In genomic region chr10:116871329-116872015, GRCm38 (mm10) we compare ENCODE assay signal across 13 mouse cellular contexts. TPM values are rescaled to one million over a fixed set of nuclear protein-coding genes. Genes with fewer than 3 reads are reported as not detected.
DNase-seq lines count a peak whose midpoint lies in the region; ATAC-seq and TF ChIP-seq lines count a peak whose summit lies in the region.
"Had no signal": no experiment of that assay in that cellular context is flagged by ENCODE, and none has a peak within 500 bp of the region (broad histone marks: within the 10 kb centered on the region; RNA-seq: fewer than 3 reads in every experiment).

No protein-coding gene starts in this region.

- WGBS in liver, embryonic 12.5 days (ENCODE audit: insufficient replicate concordance) = 71% methylated on average over 12 of the region's 12 CpGs
- 87% methylated on average over 12 of the region's 12 CpGs for WGBS in embryonic facial prominence, embryonic 10.5 days

- no peak overlapping the region for H3K9ac ChIP-seq in liver, embryonic 12.5 days

- DNase-seq in heart, adult 11 months = peak; percentile 49
- DNase-seq in heart, postnatal 25 days (ENCODE audit: low spot score) = no peak
- peak; percentile 90 to 92 for DNase-seq in cerebellum, postnatal 10 days
- DNase-seq in layer of hippocampus, postnatal 14 days (ENCODE audit: low spot score in 2 of 2) = peak; percentile 52 to 87
- no peak for DNase-seq in adrenal gland, postnatal 14 days
- no peak for DNase-seq in embryonic facial prominence, embryonic 10.5 days (ENCODE audit: low spot score)
- DNase-seq: heart, postnatal 14 days; liver; thymus, adult 2 months had no signal

- no peak for TF ChIP-seq CTCF in E14TG2a.4 (conservative IDR thresholded peaks at IDR 0.05; ENCODE audit: low read length)

- 0 out of 2 replicates have a peak, but pooled peaks cover 5% of the 10 kb centered on the region for H3K9me3 ChIP-seq in E14TG2a.4 (ENCODE audit: low read length)
- no peaks in the 10 kb centered on the region for H3K9me3 ChIP-seq in liver, embryonic 12.5 days (replicated peaks)
- H3K9me3 ChIP-seq in embryonic facial prominence, embryonic 10.5 days = no peaks in the 10 kb centered on the region

- intact Hi-C loops in heart, postnatal 25 days (cut with DNase I) = no loop called here

- H3K4me3 ChIP-seq in E14TG2a.4 (replicated peaks; ENCODE audit: low read length) = peak overlapping the region; percentile 37; the same call in 1 of the 2 replicates
- H3K4me3 ChIP-seq in liver, embryonic 12.5 days = no peak overlapping the region
- H3K4me3 ChIP-seq in embryonic facial prominence, embryonic 10.5 days = no peak overlapping the region

- H3K4me2 ChIP-seq in liver, embryonic 12.5 days = no peak overlapping the region

- H3K4me1 ChIP-seq in E14TG2a.4 (replicated peaks; ENCODE audit: low read depth, low read length) = peaks cover 21% of the 10 kb centered on the region
- H3K4me1 ChIP-seq in liver, embryonic 12.5 days = no peaks in the 10 kb centered on the region
- no peaks in the 10 kb centered on the region for H3K4me1 ChIP-seq in embryonic facial prominence, embryonic 10.5 days

- H3K36me3 ChIP-seq in E14TG2a.4 (ENCODE audit: insufficient read depth, low read length) = no peaks in the 10 kb centered on the region
- no peaks in the 10 kb centered on the region for H3K36me3 ChIP-seq in liver, embryonic 12.5 days
- no peaks in the 10 kb centered on the region for H3K36me3 ChIP-seq in embryonic facial prominence, embryonic 10.5 days (replicated peaks)

- H3K27me3 ChIP-seq in E14TG2a.4 (ENCODE audit: insufficient read depth, low read length) = no peaks in the 10 kb centered on the region
- H3K27me3 ChIP-seq in liver, embryonic 12.5 days (replicated peaks) = no peaks in the 10 kb centered on the region
- H3K27me3 ChIP-seq in embryonic facial prominence, embryonic 10.5 days (replicated peaks; ENCODE audit: low read depth, poor library complexity, severe bottlenecking) = no peaks in the 10 kb centered on the region

- no peak overlapping the region for H3K27ac ChIP-seq in liver, embryonic 12.5 days
- H3K27ac ChIP-seq in embryonic facial prominence, embryonic 10.5 days (replicated peaks) = no peak overlapping the region

- no peak for ATAC-seq in liver, embryonic 12.5 days

RNA-seq across cellular contexts. Expression of gene Myrfl, which starts 25.2 kb away (rescaled TPM):
- total RNA-seq in heart, postnatal 25 days (2021) = 1 to 10 TPM in 1 of 2 experiments, under 1 TPM in 1; 0.81 to 1.1 TPM
- total RNA-seq in layer of hippocampus, postnatal 14 days (2021) = under 1 TPM; 0.36 to 0.44 TPM
- 0.05 TPM in 1 of 2 replicates, not detected in the other for polyA plus RNA-seq in liver, embryonic 12.5 days (2016; fragmentation: Nextera tagmentation; extraction: Ambion mirVana)
- total RNA-seq in adrenal gland, postnatal 14 days (2021) = not detected in 2 replicates
- polyA plus RNA-seq in embryonic facial prominence, embryonic 10.5 days (2016; fragmentation: Nextera tagmentation; extraction: Ambion mirVana) = 0.05 and 0.16 TPM in 2 replicates
- total RNA-seq: common myeloid progenitor, adult 5-6 weeks; megakaryocyte progenitor cell, adult 5-6 weeks had no signal

Comparison
In these comparisons a context has a peak if more than half of its experiments do, and no peak if none do; other contexts are left out.
1. DNase-seq: peak in heart, adult 11 months (single experiment), cerebellum, postnatal 10 days (2 of 2) and layer of hippocampus, postnatal 14 days (2 of 2); none in heart, postnatal 25 days (single experiment), adrenal gland, postnatal 14 days (single experiment) and embryonic facial prominence, embryonic 10.5 days (single experiment).